Mouse (Mus musculus) CD4-positive naive resting alpha-beta T cell, adult 76 days (primary cell): ENCODE results near the gene Cpsf6. TPM values are rescaled to one million over a fixed set of nuclear protein-coding genes. Genes with fewer than 3 reads are reported as not detected.

Experiments
- total RNA-seq: library from RNA; stranded (reverse); gene quantifications from one replicate; pipeline ENCODE4 v1.2.4, GENCODE M21; 2023

Cpsf6 gene
- 108 TPM for total RNA-seq

DNA sequence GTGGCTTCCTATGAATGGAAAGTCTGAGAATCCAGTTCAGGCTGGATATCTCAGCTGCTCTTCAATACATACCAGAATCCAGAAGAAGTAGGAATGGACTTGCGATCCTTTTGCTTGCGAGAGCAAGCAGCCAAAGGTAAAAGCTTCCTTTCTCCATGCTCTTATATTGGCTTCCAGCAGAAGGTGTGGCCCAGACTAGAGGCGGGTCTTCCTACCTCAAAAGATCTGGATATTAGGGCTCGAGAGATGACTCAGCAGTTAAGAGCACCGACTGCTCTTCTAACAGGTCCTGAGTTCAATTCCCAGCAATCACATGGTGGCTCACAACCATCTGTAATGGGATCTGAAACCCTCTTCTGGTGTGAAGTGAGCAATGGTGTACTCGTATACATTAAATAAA, at the start of gene Cpsf6:
Gene Cpsf6, minus strand, starts transcription at position 108 of the 400 bp plus-strand sequence.

Other genes starting within 250 kb of the Cpsf6 start
- 32.2 TPM for gene Frs2, start 231.5 kb downstream of the Cpsf6 start, total RNA-seq
- 93.7 TPM for gene Yeats4, start 155.5 kb downstream of the Cpsf6 start, total RNA-seq
- gene 9530003J23Rik, start 141.3 kb downstream of the Cpsf6 start, total RNA-seq, result not detected
- 45.1 TPM for gene Lyz2, start 97.7 kb downstream of the Cpsf6 start, total RNA-seq
- 2.9 TPM for gene Lyz1, start 87.1 kb downstream of the Cpsf6 start, total RNA-seq
- 31.9 TPM for gene Cpm, start 249.5 kb upstream of the Cpsf6 start, total RNA-seq